Mouse (Mus musculus) heart, embryonic 15.5 days (tissue): ENCODE measurements around the gene Atp6v0b. TPM values are rescaled to one million over a fixed set of nuclear protein-coding genes. Genes with fewer than 3 reads are reported as not detected.
A peak's percentile ranks its signal among the peaks of the same experiment; 100 is the strongest.

Experiments
- ATAC-seq: fragments of 200-750 bp; cut with Nextera tagmentation; replicated peaks from 2 replicates; pipeline ENCODE4 v1.8.0; 2017; ENCODE audit warnings: low read depth, moderate TSS enrichment; ENCODE audit not compliant: insufficient number of reproducible peaks, insufficient read depth, low FRiP score
- H3K27ac ChIP-seq: fragments of 300-500 bp; sonication (generic); 2 replicates; pipeline ENCODE4 v1.5.1; 2015; ENCODE audit warnings: mild to moderate bottlenecking, inconsistent platforms
- H3K27me3 ChIP-seq: fragments of 300-500 bp; sonication (generic); 2 replicates; pipeline ENCODE4 v1.6.1; 2015; ENCODE audit warnings: inconsistent platforms
- H3K36me3 ChIP-seq: fragments of 300-500 bp; sonication (generic); 2 replicates; pipeline ENCODE4 v1.6.1; 2015; ENCODE audit warnings: mild to moderate bottlenecking, inconsistent platforms
- H3K4me1 ChIP-seq: fragments of 300-500 bp; sonication (generic); replicated peaks from 2 replicates; pipeline ENCODE4 v1.6.1; 2015; ENCODE audit warnings: inconsistent platforms
- H3K4me2 ChIP-seq: fragments of 300-500 bp; sonication (generic); 2 replicates; pipeline ENCODE4 v1.6.1; 2015; ENCODE audit warnings: inconsistent platforms, mild to moderate bottlenecking, moderate library complexity
- H3K4me3 ChIP-seq: fragments of 300-500 bp; sonication (generic); 2 replicates; pipeline ENCODE4 v1.5.1; 2015; ENCODE audit warnings: mild to moderate bottlenecking, inconsistent platforms
- H3K9ac ChIP-seq: fragments of 300-500 bp; sonication (generic); 2 replicates; pipeline ENCODE4 v1.6.1; 2015; ENCODE audit warnings: mild to moderate bottlenecking, inconsistent platforms
- H3K9me3 ChIP-seq: fragments of 300-500 bp; sonication (generic); replicated peaks from 2 replicates; pipeline ENCODE4 v1.6.1; 2016; ENCODE audit warnings: inconsistent platforms
- WGBS: fragments of 180-500 bp; shearing (Covaris S2); methylation state at CpG from one replicate; pipeline ENCODE4 v1.1.7; 2015; ENCODE audit warnings: mixed read lengths; 5-methylcytosine and 5-hydroxymethylcytosine counted together
- polyA plus RNA-seq: library from polyadenylated mRNA; unstranded; fragments of >200 nt; fragmentation: Nextera tagmentation; extraction: Ambion mirVana; gene quantifications from 2 replicates; pipeline ENCODE4 v1.2.1, GENCODE M21; 2015

The Atp6v0b gene
- polyA plus RNA-seq, 1 experiment from 2014 or later = 197 TPM

GRCm38 (mm10) chr4:117918261-117918660 is 31.1 kb upstream of the Atp6v0b start:
- H3K9ac ChIP-seq = no peak overlapping the region
- H3K4me2 ChIP-seq = 0 out of 2 replicates have a peak overlapping the region, but pooled peaks have one; percentile 7
- ATAC-seq = 0 out of 2 replicates have a peak, but pooled peaks have one; percentile 6
- WGBS = 14% methylated on average over 3 of the region's 3 CpGs
- H3K36me3 ChIP-seq = no peaks in the 10 kb centered on the region
- no peaks in the 10 kb centered on the region for H3K9me3 ChIP-seq
- H3K27ac ChIP-seq = peak overlapping the region; percentile 75
- no peaks in the 10 kb centered on the region for H3K27me3 ChIP-seq
- no peak overlapping the region for H3K4me3 ChIP-seq
- peaks cover 46% of the 10 kb centered on the region for H3K4me1 ChIP-seq

- Histone ChIP-seq H3K4me2 (0 out of 2 replicates have a peak overlapping the region, but pooled peaks have one; percentile 7), H3K9me3 (no peaks in the 10 kb centered on the region), H3K4me1 (peaks cover 46% of the 10 kb centered on the region), H3K36me3 (no peaks in the 10 kb centered on the region), H3K9ac (no peak overlapping the region), H3K4me3 (no peak overlapping the region), H3K27me3 (no peaks in the 10 kb centered on the region), H3K27ac (peak overlapping the region; percentile 75)
- no peak for ATAC-seq
- WGBS = 82% methylated on average over 4 of the region's 4 CpGs
Observed at GRCm38 (mm10) chr4:117917847-117918246, 30.7 kb upstream of the Atp6v0b start.

- Histone ChIP-seq H3K27ac (no peak overlapping the region), H3K9me3 (no peaks in the 10 kb centered on the region), H3K27me3 (no peaks in the 10 kb centered on the region), H3K9ac (no peak overlapping the region), H3K4me3 (no peak overlapping the region), H3K4me2 (no peak overlapping the region), H3K4me1 (peaks cover 50% of the 10 kb centered on the region), H3K36me3 (no peaks in the 10 kb centered on the region)
- ATAC-seq = no peak
- 77% methylated on average over 4 of the region's 4 CpGs for WGBS
Observed at GRCm38 (mm10) chr4:117917402-117917801, 30.3 kb upstream of the Atp6v0b start.

- ATAC-seq = no peak
- WGBS = 62% methylated on average over 5 of the region's 5 CpGs
- peaks cover 5% of the 10 kb centered on the region for H3K36me3 ChIP-seq
- peak overlapping the region; percentile 3; the same call in 1 of the 2 replicates for H3K27ac ChIP-seq
- H3K27me3 ChIP-seq = no peaks in the 10 kb centered on the region
- H3K4me3 ChIP-seq = no peak overlapping the region
- peaks cover 53% of the 10 kb centered on the region for H3K4me1 ChIP-seq
- H3K9ac ChIP-seq = no peak overlapping the region
- peak overlapping the region; percentile 88; the same call in 1 of the 2 replicates for H3K4me2 ChIP-seq
- H3K9me3 ChIP-seq = no peaks in the 10 kb centered on the region
Observed at GRCm38 (mm10) chr4:117916386-117916785, 29.3 kb upstream of the Atp6v0b start.

- Histone ChIP-seq H3K4me2 (peak overlapping the region; percentile 88), H3K9me3 (no peaks in the 10 kb centered on the region), H3K36me3 (peaks cover 5% of the 10 kb centered on the region), H3K9ac (peak overlapping the region; percentile 63), H3K27ac (peak overlapping the region; percentile 87), H3K4me1 (peaks cover 53% of the 10 kb centered on the region), H3K27me3 (no peaks in the 10 kb centered on the region), H3K4me3 (peak overlapping the region; percentile 74)
- ATAC-seq = no peak
- whole genome bisulfite sequencing = 5% methylated on average over 19 of the region's 19 CpGs
Observed at GRCm38 (mm10) chr4:117915489-117916105, 28.5 kb upstream of the Atp6v0b start.

GRCm38 (mm10) chr4:117914591-117915442 is 27.7 kb upstream of the Atp6v0b start, which contains the start of gene Ipo13:
Gene Ipo13, minus strand, starts transcription at chr4:117914999.
- Histone ChIP-seq H3K36me3 (peaks cover 5% of the 10 kb centered on the region), H3K27ac (peak within 1 kb of the TSS; percentile 87), H3K27me3 (no peaks in the 10 kb centered on the region), H3K9me3 (no peaks in the 10 kb centered on the region), H3K9ac (peak within 1 kb of the TSS; percentile 63), H3K4me1 (peaks cover 57% of the 10 kb centered on the region), H3K4me2 (peak within 1 kb of the TSS; percentile 88), H3K4me3 (peak within 1 kb of the TSS; percentile 74)
- peak; percentile 92 for ATAC-seq
- WGBS = under 1% methylated on average over 61 of the region's 61 CpGs

GRCm38 (mm10) chr4:117914031-117914430 is 26.9 kb upstream of the Atp6v0b start:
- 18% methylated on average over 8 of the region's 8 CpGs for WGBS
- Histone ChIP-seq H3K9ac (peak overlapping the region; percentile 63), H3K4me1 (peaks cover 63% of the 10 kb centered on the region), H3K4me3 (peak overlapping the region; percentile 74), H3K4me2 (peak overlapping the region; percentile 88), H3K27ac (no peak overlapping the region), H3K36me3 (peaks cover 5% of the 10 kb centered on the region), H3K27me3 (no peaks in the 10 kb centered on the region), H3K9me3 (no peaks in the 10 kb centered on the region)
- ATAC-seq = peak; percentile 1; the same call in 1 of the 2 replicates

GRCm38 (mm10) chr4:117913421-117913820 is 26.3 kb upstream of the Atp6v0b start:
- peak overlapping the region; percentile 74 for H3K4me3 ChIP-seq
- no peaks in the 10 kb centered on the region for H3K27me3 ChIP-seq
- no peak for ATAC-seq
- H3K36me3 ChIP-seq = peaks cover 5% of the 10 kb centered on the region
- H3K27ac ChIP-seq = no peak overlapping the region
- 49% methylated on average over 3 of the region's 3 CpGs for WGBS
- H3K9ac ChIP-seq = peak overlapping the region; percentile 63; the same call in 1 of the 2 replicates
- peaks cover 63% of the 10 kb centered on the region for H3K4me1 ChIP-seq
- peak overlapping the region; percentile 88 for H3K4me2 ChIP-seq
- no peaks in the 10 kb centered on the region for H3K9me3 ChIP-seq

- H3K9ac ChIP-seq = no peak overlapping the region
- H3K4me2 ChIP-seq = peak overlapping the region; percentile 88
- H3K4me3 ChIP-seq = peak overlapping the region; percentile 74
- H3K27ac ChIP-seq = no peak overlapping the region
- peaks cover 5% of the 10 kb centered on the region for H3K36me3 ChIP-seq
- no peaks in the 10 kb centered on the region for H3K9me3 ChIP-seq
- 59% methylated on average over 7 of the region's 7 CpGs for WGBS
- ATAC-seq = no peak
- no peaks in the 10 kb centered on the region for H3K27me3 ChIP-seq
- H3K4me1 ChIP-seq = peaks cover 60% of the 10 kb centered on the region
Observed at GRCm38 (mm10) chr4:117912685-117913273, 25.6 kb upstream of the Atp6v0b start.

- Histone ChIP-seq H3K4me2 (no peak overlapping the region), H3K27me3 (no peaks in the 10 kb centered on the region), H3K27ac (no peak overlapping the region), H3K36me3 (peaks cover 5% of the 10 kb centered on the region), H3K9ac (no peak overlapping the region), H3K4me3 (no peak overlapping the region), H3K9me3 (no peaks in the 10 kb centered on the region), H3K4me1 (peaks cover 53% of the 10 kb centered on the region)
- WGBS = 93% methylated on average over 13 of the region's 13 CpGs
- ATAC-seq = no peak
Observed at GRCm38 (mm10) chr4:117912131-117912561, 25.0 kb upstream of the Atp6v0b start.

GRCm38 (mm10) chr4:117908834-117909453 is 21.8 kb upstream of the Atp6v0b start:
- WGBS = 75% methylated on average over 8 of the region's 8 CpGs
- Histone ChIP-seq H3K9me3 (no peaks in the 10 kb centered on the region), H3K4me3 (no peak overlapping the region), H3K9ac (no peak overlapping the region), H3K27me3 (no peaks in the 10 kb centered on the region), H3K4me2 (no peak overlapping the region), H3K36me3 (peaks cover 13% of the 10 kb centered on the region), H3K4me1 (peaks cover 41% of the 10 kb centered on the region), H3K27ac (no peak overlapping the region)
- ATAC-seq = no peak
